Mouse (Mus musculus) lung, postnatal 0 days (tissue): ENCODE results near the gene Cyp4f15. TPM values are rescaled to one million over a fixed set of nuclear protein-coding genes. Genes with fewer than 3 reads are reported as not detected.

ENCODE experiments used
- ATAC-seq: fragments of 200-750 bp; cut with Nextera tagmentation; 2 replicates; pipeline ENCODE4 v1.8.0; 2017; ENCODE audit warnings: moderate library complexity
- DNase-seq: peaks from one replicate; pipeline ENCODE4 v3.0.0-alpha.2; 2016; ENCODE audit warnings: low spot score
- H3K27ac ChIP-seq: fragments of 300-500 bp; sonication (generic); 2 replicates; pipeline ENCODE4 v1.5.1; 2014; ENCODE audit warnings: antibody characterized with exemption, mild to moderate bottlenecking, low read length, mixed read lengths
- H3K27me3 ChIP-seq: fragments of 300-500 bp; sonication (generic); replicated peaks from 2 replicates; pipeline ENCODE4 v1.6.1; 2014; ENCODE audit warnings: low read length, mixed read lengths; ENCODE audit not compliant: insufficient read depth
- H3K36me3 ChIP-seq: fragments of 300-500 bp; sonication (generic); 2 replicates; pipeline ENCODE4 v1.6.1; 2014; ENCODE audit warnings: low read length, mixed read lengths; ENCODE audit not compliant: insufficient read depth
- H3K4me1 ChIP-seq: fragments of 300-500 bp; sonication (generic); 2 replicates; pipeline ENCODE4 v1.6.1; 2014; ENCODE audit warnings: antibody characterized with exemption, low read depth, low read length, mixed read lengths; ENCODE audit not compliant: insufficient read depth
- H3K4me2 ChIP-seq: fragments of 300-500 bp; sonication (generic); replicated peaks from 2 replicates; pipeline ENCODE4 v1.6.1; 2014; ENCODE audit warnings: low read depth, mild to moderate bottlenecking, low read length, moderate library complexity, mixed read lengths
- H3K4me3 ChIP-seq: fragments of 300-500 bp; sonication (generic); 2 replicates; pipeline ENCODE4 v1.5.1; 2014; ENCODE audit warnings: low read depth, low read length
- H3K9ac ChIP-seq: fragments of 300-500 bp; sonication (generic); replicated peaks from 2 replicates; pipeline ENCODE4 v1.6.1; 2014; ENCODE audit warnings: low read depth, mild to moderate bottlenecking
- H3K9me3 ChIP-seq: fragments of 300-500 bp; sonication (generic); 2 replicates; pipeline ENCODE4 v1.6.1; 2016; ENCODE audit warnings: low read length, mixed read lengths
- CTCF ChIP-seq: IDR thresholded peaks from 2 replicates; pipeline ENCODE4 v1.5.1; 2016; ENCODE audit warnings: antibody characterized with exemption, mild to moderate bottlenecking
- EP300 ChIP-seq: IDR thresholded peaks from 2 replicates; pipeline ENCODE4 v1.6.1; 2016; ENCODE audit warnings: antibody characterized with exemption, mild to moderate bottlenecking, control low read depth
- WGBS: fragments of 180-500 bp; shearing (Covaris S2); extraction: QIAGEN DNeasy Blood & Tissue Kit; methylation state at CpG from one replicate; pipeline ENCODE4 v1.1.7; 2014; 5-methylcytosine and 5-hydroxymethylcytosine counted together
- polyA plus RNA-seq: library from polyadenylated mRNA; unstranded; fragments of >200 nt; fragmentation: Nextera tagmentation; extraction: Ambion mirVana; gene quantifications from 2 replicates; pipeline ENCODE4 v1.2.1, GENCODE M21; 2015

Cyp4f15 gene
- polyA plus RNA-seq = 0.33 and 0.39 TPM in 2 replicates

GRCm38 (mm10) chr17:32685048-32685750, at the start of gene Cyp4f15:
Gene Cyp4f15 (plus strand): TSS chr17:32685627.
- TF ChIP-seq EP300 (no peak), CTCF (no peak)
- DNase-seq (no peak), ATAC-seq (no peak)
- H3K27me3 ChIP-seq = no peaks in the 10 kb centered on the region
- H3K27ac ChIP-seq = no peak within 1 kb of the TSS
- H3K9ac ChIP-seq = no peak within 1 kb of the TSS
- H3K4me3 ChIP-seq = no peak within 1 kb of the TSS
- no peaks in the 10 kb centered on the region for H3K36me3 ChIP-seq
- H3K4me1 ChIP-seq = no peaks in the 10 kb centered on the region
- H3K9me3 ChIP-seq = no peaks in the 10 kb centered on the region
- 24% methylated on average over 7 of the region's 7 CpGs for WGBS
- H3K4me2 ChIP-seq = no peak within 1 kb of the TSS

GRCm38 (mm10) chr17:32636341-32636740, 49.1 kb upstream of the Cyp4f15 start:
- DNase-seq (no peak), ATAC-seq (no peak)
- TF ChIP-seq EP300 (no peak), CTCF (no peak)
- Histone ChIP-seq H3K4me3 (no peak overlapping the region), H3K27ac (no peak overlapping the region), H3K9ac (no peak overlapping the region), H3K4me2 (no peak overlapping the region), H3K36me3 (no peaks in the 10 kb centered on the region), H3K27me3 (no peaks in the 10 kb centered on the region), H3K9me3 (no peaks in the 10 kb centered on the region), H3K4me1 (no peaks in the 10 kb centered on the region; the same call in 1 of the 2 replicates)
- WGBS = 54% methylated on average over 3 of the region's 3 CpGs

GRCm38 (mm10) chr17:32637151-32637550, 48.3 kb upstream of the Cyp4f15 start:
- Histone ChIP-seq H3K4me3 (no peak overlapping the region), H3K4me2 (no peak overlapping the region), H3K27me3 (no peaks in the 10 kb centered on the region), H3K36me3 (no peaks in the 10 kb centered on the region), H3K9me3 (no peaks in the 10 kb centered on the region), H3K9ac (no peak overlapping the region), H3K27ac (no peak overlapping the region), H3K4me1 (no peaks in the 10 kb centered on the region; the same call in 1 of the 2 replicates)
- ATAC-seq (no peak), DNase-seq (no peak)
- 69% methylated on average over 2 of the region's 2 CpGs for WGBS
- TF ChIP-seq EP300 (no peak), CTCF (no peak)

- ATAC-seq = no peak
- H3K36me3 ChIP-seq = no peaks in the 10 kb centered on the region
- no peak overlapping the region for H3K27ac ChIP-seq
- no peaks in the 10 kb centered on the region for H3K9me3 ChIP-seq
- DNase-seq = no peak
- H3K4me3 ChIP-seq = no peak overlapping the region
- H3K9ac ChIP-seq = no peak overlapping the region
- H3K4me1 ChIP-seq = no peaks in the 10 kb centered on the region
- 63% methylated on average over 4 of the region's 4 CpGs for WGBS
- H3K27me3 ChIP-seq = no peaks in the 10 kb centered on the region
- no peak for TF ChIP-seq CTCF
- no peak for TF ChIP-seq EP300
- H3K4me2 ChIP-seq = no peak overlapping the region
These were observed 38.8 kb upstream of the Cyp4f15 start for GRCm38 (mm10) chr17:32646631-32647030.

GRCm38 (mm10) chr17:32653860-32654259, 31.6 kb upstream of the Cyp4f15 start:
- DNase-seq (no peak), ATAC-seq (no peak)
- H3K9me3 ChIP-seq = no peaks in the 10 kb centered on the region
- H3K27ac ChIP-seq = no peak overlapping the region
- no peak overlapping the region for H3K9ac ChIP-seq
- no peaks in the 10 kb centered on the region for H3K27me3 ChIP-seq
- H3K4me1 ChIP-seq = no peaks in the 10 kb centered on the region
- H3K4me2 ChIP-seq = no peak overlapping the region
- H3K36me3 ChIP-seq = no peaks in the 10 kb centered on the region
- WGBS = 86% methylated on average over 4 of the region's 4 CpGs
- H3K4me3 ChIP-seq = no peak overlapping the region
- TF ChIP-seq EP300 (no peak), CTCF (no peak)

- WGBS = 67% methylated on average over 3 of the region's 3 CpGs
- no peak for ATAC-seq
These were observed 28.4 kb upstream of the Cyp4f15 start for GRCm38 (mm10) chr17:32657041-32657440.

More at GRCm38 (mm10) chr17:32657041-32657440, 28.4 kb upstream of the Cyp4f15 start:
- H3K9me3 ChIP-seq = no peaks in the 10 kb centered on the region
- H3K4me3 ChIP-seq = no peak overlapping the region
- no peaks in the 10 kb centered on the region for H3K4me1 ChIP-seq
- H3K36me3 ChIP-seq = no peaks in the 10 kb centered on the region
- no peak overlapping the region for H3K4me2 ChIP-seq
- H3K27me3 ChIP-seq = no peaks in the 10 kb centered on the region
- no peak overlapping the region for H3K27ac ChIP-seq
- DNase-seq = no peak
- TF ChIP-seq EP300 = no peak
- no peak for TF ChIP-seq CTCF
- H3K9ac ChIP-seq = no peak overlapping the region
